Mouse (Mus musculus) embryo, embryonic 11 days (tissue): ENCODE measurements around the gene Ube2a.

Experiments
- DNase-seq: peaks from one replicate; pipeline ENCODE4 v3.0.0-alpha.2; 2015

Ube2a gene

DNA sequence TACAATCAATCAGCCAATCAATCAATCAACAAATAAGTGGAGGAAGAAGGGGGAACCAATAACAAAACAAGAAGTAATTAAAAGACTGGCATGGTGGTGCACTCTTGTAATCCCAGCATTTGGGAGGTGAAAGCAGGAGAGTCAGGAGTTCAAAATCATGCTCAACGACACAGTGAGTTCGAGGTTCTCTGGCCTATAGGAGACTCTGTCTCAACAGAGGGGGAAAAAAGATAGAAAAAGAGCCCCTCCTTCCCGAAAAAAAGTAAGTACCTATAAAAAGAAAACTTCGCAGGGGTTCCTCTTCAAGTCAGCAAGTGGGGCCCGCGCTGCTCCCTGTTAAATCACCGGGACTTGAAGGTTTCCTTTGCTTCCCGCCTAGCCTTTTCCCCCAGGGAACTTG is at the start of gene Ube2a, which contains the start of gene C330007P06Rik:
TSS of gene Ube2a (plus strand) at position 136 of the 400 bp plus-strand sequence.
TSS of gene C330007P06Rik (minus strand) at position 347 of the 400 bp plus-strand sequence.
- DNase-seq, result no peak

DNA sequence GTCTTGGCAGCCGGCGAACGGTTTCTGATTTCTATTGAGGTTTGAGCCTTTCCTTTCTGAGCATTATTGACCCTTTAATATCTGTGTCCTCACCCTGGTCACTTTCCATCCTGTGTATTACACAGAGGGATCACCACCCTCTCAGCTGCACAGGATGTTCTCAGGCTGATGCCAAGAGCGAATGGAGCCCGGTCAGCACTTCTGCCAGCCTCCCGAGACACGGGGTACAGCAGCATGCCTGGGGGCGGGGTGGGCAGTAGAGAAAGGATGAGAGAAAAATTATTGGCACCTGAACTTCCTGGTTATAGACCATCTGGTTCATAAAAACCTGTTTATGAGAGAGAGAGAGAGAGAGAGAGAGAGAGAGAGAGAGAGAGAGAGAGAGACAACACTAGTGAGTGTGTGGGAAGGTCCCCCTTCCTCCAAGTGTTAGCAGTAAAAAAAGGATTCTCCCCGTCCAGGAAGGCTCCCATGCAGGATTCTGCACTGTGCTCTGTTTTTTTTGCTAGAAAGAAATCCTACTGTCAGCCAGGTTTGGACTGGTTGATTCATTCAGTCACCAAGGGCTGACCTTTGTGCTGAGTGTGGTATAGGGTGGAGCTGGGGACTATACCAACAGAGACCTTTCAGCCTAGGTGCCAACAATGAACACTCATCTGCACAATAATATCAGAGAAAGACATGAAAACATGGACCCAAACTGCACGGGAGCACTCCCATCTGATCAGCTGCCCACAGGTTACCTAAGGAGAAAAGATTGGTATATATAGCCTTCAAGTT is 49.6 kb upstream of the Ube2a start:
- DNase-seq, result no peak

DNA sequence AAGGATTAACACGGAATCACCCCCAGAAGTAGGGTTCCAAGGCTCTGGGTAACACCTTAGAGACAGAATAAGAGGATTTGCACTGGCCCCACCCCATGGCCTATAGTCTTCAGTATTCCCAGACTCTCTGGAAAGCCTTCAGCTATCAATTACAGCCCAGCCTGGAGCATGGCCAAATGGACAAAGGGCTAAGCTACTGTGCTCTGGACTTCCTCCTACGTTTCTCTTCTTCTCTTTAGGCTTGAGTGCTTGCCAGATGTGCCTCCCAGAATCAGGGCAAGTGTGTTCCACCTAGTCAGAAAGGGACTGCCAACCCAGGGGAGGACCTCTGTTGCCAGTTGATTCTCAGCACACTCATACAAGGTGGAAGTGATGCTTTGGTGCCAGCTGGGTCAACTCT is 48.7 kb upstream of the Ube2a start:
- DNase-seq, result no peak

DNA sequence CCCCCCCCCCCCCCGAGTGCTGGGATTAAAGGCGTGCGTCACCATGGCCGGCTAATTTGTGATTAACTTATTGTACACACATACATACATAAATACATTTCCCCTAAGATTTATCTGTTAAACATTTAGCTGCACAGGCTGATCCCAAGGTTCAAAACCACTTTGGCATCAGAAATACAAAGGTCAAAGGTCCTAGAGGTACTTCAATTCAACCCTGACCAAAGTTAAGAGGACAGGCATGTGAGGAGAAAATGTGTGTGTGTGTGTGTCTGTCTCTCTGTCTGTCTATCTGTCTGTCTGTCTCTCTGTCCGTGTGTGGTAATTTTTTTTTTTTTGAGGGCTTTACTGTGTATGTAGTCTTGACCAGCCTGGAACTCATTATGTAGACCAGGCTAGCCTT is 46.8 kb upstream of the Ube2a start:
- no peak for DNase-seq

DNA sequence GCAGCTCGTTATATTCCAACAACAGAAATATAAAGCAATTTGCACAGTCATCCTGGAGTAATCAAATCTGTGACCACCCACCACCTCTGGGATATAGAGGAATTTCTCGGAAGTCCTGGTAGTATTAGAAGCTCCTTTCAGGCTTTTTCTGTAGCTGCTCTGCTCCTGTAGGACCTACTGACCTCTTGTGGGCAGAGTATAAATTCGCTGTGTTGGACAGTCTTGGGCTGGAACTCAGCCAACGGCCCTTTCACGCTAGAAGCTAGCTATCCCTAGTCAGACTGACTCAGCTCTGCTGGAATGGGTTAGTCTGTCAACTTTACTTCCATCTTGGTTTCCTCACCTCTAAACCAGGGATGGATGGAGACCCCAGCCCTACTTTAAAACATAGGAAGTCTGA is 43.4 kb upstream of the Ube2a start:
- DNase-seq, result peak; percentile 47

DNA sequence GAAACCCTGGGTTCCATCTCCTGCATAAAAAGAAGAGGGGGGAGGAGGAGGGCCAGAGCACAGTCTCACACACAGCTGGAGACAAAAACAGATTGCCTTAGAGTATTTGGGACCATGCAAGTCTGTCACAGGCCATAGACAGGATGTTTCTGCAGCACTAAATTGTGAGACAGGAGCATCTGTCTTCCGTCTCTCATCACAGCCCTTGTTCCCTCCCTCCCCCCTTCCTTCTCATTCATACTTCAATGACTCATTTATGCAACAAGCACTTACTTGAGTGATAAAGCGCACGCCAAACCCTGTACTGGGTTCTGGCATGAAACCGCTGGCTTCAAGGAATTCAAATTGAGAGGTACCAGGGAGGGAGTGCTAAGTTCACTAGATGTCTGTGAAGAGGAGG is 42.1 kb upstream of the Ube2a start:
- DNase-seq, result no peak

DNA sequence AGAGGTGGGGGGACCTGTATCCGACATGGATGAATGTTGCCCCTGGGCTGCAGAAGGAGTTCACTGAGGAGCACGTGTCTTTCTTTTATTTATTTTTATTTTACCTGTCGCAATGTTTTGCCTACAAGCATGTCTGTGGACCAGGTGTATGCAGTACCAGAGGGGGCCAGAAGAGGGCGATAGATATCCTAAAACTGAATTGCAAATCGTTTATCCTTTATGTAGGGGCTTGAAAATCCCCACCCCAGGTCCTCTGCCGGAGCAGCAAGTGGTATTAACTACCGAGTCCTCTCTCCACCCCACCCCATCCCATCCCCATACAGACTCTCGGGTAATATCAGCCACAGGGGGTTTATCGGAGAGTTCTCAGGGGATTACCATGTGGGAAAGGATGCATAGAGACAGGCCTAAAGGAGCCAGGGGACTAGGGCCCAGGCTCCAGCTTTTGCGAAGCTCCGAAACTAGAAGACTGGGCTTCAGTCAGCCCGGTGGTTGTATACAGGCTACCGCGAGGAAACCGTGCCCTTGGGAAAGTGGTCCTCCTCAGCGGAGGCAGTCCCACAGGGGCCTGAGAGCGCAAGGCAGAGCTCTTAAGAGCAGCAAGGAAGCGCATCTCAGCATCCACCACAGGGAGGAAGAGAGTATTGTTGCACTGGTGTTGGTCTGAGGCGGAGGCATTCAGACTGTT is 40.2 kb upstream of the Ube2a start:
- peak; percentile 51 for DNase-seq

DNA sequence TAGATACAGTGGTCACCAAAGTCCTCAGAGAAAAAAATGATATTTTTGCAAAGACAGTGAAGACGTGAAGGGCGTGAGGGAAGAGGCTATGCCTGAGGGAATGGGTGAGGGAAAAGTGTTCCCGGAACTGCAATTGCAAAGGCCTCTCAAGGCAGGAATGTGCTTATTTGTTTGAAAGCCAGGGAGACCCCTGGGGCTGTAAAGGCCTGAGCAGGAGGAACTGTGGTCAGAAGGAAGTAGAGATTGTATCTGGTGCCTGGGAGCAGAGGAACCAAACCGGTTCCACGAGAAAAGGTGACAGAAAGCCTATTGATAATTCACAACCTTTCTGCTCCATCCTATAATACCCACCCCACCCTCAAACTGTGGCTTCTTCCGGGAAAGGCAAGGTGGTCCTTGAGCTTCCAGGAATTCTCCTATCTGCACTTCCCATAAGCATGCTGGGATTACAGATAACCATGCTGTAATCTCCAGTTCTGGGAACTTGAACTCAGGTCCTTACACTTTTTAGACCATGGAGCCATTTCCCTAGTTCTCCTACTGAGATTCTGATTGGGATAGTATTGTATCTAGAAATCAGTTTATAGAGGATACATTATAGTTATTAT is 36.5 kb upstream of the Ube2a start:
- DNase-seq, result no peak

DNA sequence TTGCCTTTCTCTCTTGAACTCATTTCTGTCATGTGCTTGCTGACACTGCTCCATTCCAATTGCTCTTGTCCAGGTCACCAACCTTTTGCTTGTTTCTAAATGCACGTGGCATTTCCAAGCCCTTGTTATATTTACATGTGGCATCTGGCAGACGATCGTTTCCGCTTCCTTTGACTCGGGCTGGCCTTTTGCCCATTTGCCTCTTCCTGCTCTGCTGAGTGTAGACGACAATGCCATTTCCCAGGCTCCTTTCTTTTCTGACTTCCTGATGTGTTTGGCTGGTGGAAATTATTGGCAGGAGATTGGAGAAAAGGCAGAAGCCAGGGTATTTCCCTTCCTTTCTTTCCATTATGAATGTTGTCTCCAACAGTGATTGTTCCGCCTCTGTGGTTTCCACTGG is 34.3 kb upstream of the Ube2a start:
- DNase-seq, result no peak

DNA sequence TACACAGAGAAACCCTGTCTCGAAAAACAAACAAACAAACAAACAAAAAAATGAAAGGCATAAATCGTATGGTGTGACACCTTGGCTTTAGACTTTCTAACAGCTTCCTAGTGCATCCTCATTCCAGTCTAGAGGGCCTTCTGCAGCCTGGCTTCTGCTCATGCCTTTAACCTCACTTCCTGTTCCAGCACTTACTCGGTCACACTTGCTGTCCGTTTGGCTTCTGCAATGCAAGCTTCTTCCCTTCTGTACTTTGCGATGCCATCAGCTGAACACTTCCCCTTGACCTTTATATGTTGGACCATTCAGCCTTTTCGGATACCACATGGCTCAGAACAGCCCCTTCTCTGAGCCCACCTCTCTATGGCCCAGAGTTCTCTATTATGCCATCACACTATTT is 32.0 kb upstream of the Ube2a start:
- no peak for DNase-seq

DNA sequence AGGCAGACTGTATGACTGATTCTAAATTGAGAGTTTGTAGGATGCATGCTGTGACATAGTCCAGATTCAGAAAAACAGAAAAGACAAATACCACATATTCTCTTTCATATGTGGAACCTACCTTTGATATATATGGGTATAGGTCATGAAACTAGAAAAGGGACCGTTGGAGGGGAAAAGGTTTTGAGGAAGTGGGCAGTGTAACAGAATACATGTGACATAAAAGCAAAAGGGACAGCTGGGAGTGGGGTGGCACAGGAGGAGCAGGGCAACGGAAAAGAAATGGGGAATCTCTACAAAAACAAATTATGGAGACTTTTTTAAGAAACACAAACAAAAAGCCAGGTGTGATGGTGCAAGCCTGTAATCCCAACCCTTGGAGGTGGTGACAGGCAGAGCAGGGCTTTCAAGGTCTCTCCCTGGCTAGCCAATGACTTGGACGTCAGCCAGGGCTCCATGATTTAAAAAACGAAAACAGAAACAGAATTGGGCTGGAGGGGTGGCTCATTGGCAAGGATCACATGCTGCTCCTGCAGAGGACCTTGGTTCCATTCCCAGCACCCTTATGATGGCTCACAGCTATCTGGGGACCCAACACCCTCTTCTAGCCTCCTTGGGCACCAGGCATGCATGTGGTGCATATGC is 30.2 kb upstream of the Ube2a start:
- no peak for DNase-seq

DNA sequence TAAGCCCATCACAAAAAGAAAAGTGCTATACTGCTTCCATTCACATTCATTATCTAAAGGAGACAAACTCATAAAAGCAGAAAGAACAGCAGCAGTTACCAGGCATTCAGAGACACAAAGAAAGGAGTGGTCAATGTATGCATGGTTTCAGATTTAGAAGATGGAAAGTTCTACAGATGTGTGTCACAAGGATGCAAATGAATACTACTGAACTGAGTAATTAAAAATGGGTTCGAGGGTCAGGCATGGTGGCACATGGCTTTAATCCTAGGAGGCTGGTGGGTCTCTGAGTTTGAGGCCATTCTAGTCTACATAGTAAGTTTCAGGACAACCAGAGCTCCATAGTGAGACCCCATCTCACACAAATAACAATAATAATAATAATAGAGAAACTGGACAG is 26.5 kb upstream of the Ube2a start:
- DNase-seq, result no peak

DNA sequence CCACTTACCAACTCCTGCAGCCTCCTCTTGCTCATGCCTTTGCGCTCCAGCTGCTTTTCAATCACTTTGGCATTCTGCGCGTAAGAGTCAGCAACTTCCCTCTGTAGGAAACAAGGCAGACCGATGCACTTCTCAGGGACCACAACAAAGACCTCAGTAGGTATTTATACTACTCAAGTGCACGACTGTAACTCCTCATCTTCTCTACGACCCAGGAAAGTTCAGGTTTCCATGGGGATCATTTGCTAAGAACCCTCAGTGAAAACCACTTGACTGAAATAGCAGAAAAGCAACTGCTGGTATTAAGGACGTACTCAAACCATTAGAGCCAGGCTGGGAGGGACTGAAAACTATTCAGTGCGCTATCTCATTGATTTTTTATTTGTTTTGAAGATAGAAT is 21.1 kb upstream of the Ube2a start:
- no peak for DNase-seq

DNA sequence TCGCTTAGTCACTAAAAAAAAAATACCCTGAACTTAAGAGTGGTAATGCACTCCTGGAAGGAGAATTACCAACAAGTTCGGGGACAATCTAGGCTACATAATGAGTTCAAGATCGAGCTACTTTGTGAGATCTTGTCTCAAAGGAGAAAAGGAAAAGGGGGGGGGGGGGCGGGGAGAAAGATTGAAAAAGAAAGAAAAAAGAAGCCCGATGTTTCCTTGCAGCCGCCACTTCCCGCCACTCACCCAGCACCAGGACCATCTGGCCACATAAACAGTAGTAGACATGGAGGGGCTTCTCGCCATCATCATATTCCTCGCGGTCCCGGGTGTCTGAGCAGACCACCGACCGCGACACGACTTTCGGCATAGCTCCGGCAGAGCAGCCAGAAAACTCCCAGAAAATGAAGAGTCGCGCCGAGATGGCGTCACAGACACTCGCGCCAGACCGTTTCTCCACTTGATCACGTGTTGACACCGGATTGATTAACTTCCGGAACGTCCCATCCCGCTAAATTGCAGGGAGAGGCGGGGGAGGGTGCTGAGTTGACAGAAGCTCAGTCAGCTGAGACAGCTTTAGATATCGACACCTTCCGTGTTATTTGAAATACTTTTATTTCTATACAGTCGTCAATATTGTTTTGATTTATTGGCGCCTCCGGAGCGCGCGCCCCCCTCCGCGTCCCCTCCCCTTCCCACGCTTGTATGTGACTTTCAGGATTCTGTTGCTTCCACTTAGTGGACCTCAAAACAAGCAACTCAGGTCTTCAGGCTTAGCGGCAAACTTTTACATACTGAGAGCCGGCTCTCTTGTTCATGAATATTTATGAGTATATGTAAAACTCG is 9.7 kb upstream of the Ube2a start:
- peak; percentile 86 for DNase-seq

DNA sequence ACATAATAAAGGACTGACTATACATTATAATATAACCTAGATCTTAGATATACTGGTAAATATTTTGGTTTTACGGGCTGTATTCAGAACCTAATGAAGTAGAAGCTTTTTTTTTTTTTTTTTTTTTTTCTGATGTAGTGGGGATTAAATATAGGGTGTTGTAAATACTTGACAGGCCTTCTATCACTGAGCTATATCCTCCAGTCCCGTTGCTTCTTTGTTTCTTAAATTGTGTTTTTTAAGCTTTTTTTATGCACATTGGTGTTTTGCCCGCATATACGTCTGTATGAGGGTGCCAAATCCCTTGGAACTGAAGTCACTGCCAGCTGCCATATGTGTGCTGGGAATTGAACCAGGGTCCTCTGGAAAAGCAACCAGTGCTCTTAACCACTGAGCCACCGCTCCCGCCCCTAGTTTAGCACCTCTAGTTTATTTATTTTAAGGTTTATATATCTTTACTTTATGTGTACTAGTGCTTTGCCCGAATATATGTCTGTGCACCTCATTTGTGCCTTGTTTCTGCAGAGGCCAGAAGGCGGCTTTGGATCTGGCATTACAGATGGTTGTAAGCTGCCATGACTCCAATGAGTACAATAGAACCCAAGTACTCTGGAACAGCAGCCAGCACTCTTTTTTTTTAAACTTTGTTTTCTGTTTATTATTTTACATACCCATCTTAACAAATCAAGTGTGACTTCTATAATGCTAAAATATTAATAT is 8.9 kb upstream of the Ube2a start:
- no peak for DNase-seq

DNA sequence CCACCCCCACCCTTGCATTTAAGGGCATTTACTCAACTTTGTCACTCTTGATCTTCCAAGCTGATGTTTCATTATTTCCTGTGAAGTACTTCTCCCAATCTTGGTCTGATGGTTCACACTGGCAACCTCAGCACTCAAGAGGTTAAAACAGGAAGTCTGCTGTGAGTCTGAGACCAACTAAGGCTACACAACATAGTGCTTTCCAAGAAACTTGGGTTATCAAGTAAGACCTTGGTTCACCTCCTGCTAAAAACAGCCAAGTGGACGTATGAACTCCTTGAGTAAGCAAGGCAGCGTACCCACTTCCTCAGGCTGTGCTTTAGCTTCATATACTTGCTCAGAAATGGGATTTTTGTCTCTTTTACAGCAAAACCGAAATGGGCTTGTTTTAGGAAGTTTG is 3.3 kb upstream of the Ube2a start:
- DNase-seq, result no peak

DNA sequence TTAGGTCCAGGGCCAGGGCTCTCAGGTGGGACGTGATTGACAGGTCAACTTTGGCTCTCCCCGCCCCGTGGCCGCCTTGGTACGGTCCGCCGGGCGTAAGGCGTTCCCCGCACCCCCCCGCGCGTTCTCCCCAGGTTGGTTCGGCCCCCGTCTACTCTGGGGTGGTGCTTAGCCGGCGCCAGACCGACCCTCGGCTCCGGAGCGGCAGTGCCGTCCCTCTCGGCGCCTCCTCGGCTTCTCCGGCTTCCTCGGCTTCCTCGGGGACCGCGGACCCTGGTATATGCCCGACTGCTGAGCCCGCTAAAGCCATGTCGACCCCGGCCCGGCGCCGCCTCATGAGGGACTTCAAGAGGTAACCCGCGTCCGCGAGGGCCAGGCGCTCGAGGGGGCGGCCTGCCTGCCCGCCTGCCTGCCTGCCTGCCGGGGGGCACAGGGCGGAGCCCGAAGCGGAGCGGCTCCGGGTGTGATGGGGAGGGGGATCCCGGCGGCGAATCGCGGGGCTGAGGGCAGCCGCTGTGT is 537 bp downstream of the Ube2a start:
- DNase-seq, result peak; percentile 91

DNA sequence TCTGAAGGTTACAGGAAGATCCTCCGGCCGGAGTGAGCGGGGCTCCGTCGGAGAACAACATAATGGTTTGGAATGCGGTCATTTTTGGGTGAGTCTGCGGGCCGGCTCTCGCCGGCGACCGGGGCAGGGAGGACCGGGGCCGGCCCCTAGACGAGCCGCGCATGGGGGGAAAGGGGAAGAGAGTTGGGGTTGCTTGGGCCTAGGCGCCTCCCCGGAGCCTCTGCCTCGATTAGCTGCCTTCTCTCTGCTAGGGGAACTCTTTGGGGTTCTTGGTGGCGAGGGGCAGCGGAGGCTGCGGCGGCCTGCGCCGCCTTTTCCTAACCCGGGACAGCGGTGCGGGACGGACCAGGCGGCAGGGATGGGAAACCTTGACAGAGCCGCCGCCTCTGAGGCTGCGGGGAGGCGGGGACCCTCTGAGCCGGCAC is 1.0 kb downstream of the Ube2a start:
- peak; percentile 29 for DNase-seq

DNA sequence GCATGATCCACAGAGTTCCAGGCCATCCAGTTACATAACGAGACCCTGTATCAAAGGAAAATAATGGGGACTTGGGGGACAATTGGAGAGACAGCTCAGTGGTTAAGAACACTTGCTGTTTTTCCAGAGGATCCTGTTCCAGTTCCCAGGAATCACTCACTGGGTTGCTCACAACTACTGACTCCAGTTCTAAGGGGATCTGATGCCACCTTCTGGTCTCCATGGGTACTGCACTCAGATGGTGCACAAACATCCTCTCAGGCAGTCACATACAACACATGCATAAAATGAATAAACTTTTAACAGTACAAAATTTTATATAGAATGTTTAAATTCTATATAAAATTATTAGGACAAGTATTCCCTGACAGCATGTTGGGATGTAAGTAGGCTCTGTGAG is 11.0 kb downstream of the Ube2a start:
- DNase-seq, result no peak

DNA sequence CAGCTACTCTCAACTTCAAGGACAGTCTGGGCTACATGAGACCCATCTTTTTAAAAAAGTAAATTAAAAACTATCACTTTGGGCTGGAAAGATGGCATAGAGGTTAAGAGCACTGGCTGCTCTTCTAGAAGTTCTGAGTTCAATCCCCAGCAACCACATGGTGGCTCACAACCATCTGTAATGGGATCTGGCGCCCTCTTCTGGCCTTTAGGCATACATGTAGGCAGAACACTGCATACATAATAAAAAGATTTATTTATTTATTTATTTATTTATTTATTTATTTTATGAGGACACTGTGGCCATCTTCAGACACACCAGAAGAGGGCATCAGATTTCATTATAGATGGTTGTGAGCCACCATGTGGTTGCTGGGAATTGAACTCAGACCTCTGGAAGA is 25.2 kb downstream of the Ube2a start:
- peak; percentile 5 for DNase-seq

DNA sequence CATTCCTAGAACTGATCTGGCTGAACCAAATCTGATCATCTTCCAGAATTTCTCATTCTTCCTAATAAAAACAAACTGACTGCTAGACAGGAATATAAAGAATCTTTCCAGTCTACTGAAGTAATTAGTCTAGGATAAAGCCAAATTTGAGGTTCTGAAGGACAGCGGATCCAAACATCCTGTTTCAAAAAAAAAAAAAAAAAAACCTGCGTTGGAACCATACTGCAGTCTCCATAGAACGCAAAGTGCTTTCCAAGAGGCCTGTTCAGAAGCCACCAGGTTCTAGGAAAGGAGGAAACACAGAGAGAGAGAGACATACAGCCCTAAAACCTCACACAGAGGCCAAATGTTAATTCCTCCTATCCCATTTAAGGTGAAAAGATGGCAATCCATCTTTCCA is 28.0 kb downstream of the Ube2a start:
- DNase-seq, result no peak
